ENCODE assay signal across 12 mouse cellular contexts in genomic region chr6:127988944-127989494, GRCm38 (mm10).
DNase-seq lines count a peak whose midpoint lies in the region; ATAC-seq and TF ChIP-seq lines count a peak whose summit lies in the region.
"Had no signal": no experiment of that assay in that cellular context is flagged by ENCODE, and none has a peak within 500 bp of the region (broad histone marks: within the 10 kb centered on the region; RNA-seq: fewer than 3 reads in every experiment).

No protein-coding gene starts in this region.

- no peak for TF ChIP-seq POLR2A in kidney, adult 2 months (IDR thresholded peaks at IDR 0.05; ENCODE audit: low read depth, low read length)

- H3K4me2 ChIP-seq in kidney, embryonic 15.5 days, result no peak overlapping the region
- H3K4me2 ChIP-seq in hindbrain, postnatal 0 days (ENCODE audit: low read depth, low read length), result no peak overlapping the region
- H3K4me2 ChIP-seq: forebrain, embryonic 12.5 days; liver, embryonic 13.5 days had no signal

- no peak overlapping the region for H3K4me3 ChIP-seq in kidney, embryonic 15.5 days (replicated peaks)
- H3K4me3 ChIP-seq in kidney, adult 2 months (ENCODE audit: insufficient read depth, low read depth, low read length), result no peak overlapping the region
- no peak overlapping the region for H3K4me3 ChIP-seq in hindbrain, postnatal 0 days (ENCODE audit: low read length)
- H3K4me3 ChIP-seq: forebrain, embryonic 12.5 days; liver, embryonic 13.5 days had no signal

- WGBS in kidney, embryonic 15.5 days, result 88% methylated on average over 12 of the region's 12 CpGs
- 89% methylated on average over 12 of the region's 12 CpGs for WGBS in kidney, adult 2 months
- WGBS in hindbrain, postnatal 0 days, result 52% methylated on average over 12 of the region's 12 CpGs

- H3K4me1 ChIP-seq in kidney, embryonic 15.5 days, result peaks cover 32% of the 10 kb centered on the region
- no peaks in the 10 kb centered on the region; the same call in 1 of the 2 replicates for H3K4me1 ChIP-seq in kidney, adult 2 months (ENCODE audit: control insufficient read depth, insufficient read depth, low read length)
- H3K4me1 ChIP-seq in hindbrain, postnatal 0 days (ENCODE audit: insufficient read depth, low read length), result peaks cover 29% of the 10 kb centered on the region
- H3K4me1 ChIP-seq: liver, embryonic 13.5 days had no signal

- peak; percentile 11; the same call in 1 of the 2 replicates for ATAC-seq in frontal cortex, adult (ENCODE audit: low TSS enrichment)
- ATAC-seq in kidney, embryonic 15.5 days (replicated peaks; ENCODE audit: low FRiP score), result no peak
- ATAC-seq in hindbrain, postnatal 0 days, result 0 out of 2 replicates have a peak, but pooled peaks have one; percentile 3

- no peak overlapping the region for H3K9ac ChIP-seq in kidney, embryonic 15.5 days
- H3K9ac ChIP-seq in hindbrain, postnatal 0 days (replicated peaks; ENCODE audit: low read length), result no peak overlapping the region
- H3K9ac ChIP-seq: forebrain, embryonic 12.5 days; liver, embryonic 13.5 days had no signal

- no peaks in the 10 kb centered on the region for H3K9me3 ChIP-seq in kidney, embryonic 15.5 days (replicated peaks)
- no peaks in the 10 kb centered on the region for H3K9me3 ChIP-seq in hindbrain, postnatal 0 days (ENCODE audit: low read length)
- H3K9me3 ChIP-seq: forebrain, embryonic 12.5 days; liver, embryonic 13.5 days had no signal

- H3K27me3 ChIP-seq in kidney, embryonic 15.5 days, result no peaks in the 10 kb centered on the region
- no peaks in the 10 kb centered on the region for H3K27me3 ChIP-seq in kidney, adult 2 months (replicated peaks; ENCODE audit: control insufficient read depth, insufficient read depth, low read length)
- H3K27me3 ChIP-seq in hindbrain, postnatal 0 days (ENCODE audit: insufficient read depth, low read length), result no peaks in the 10 kb centered on the region
- H3K27me3 ChIP-seq: forebrain, embryonic 12.5 days had no signal

- 0 out of 2 replicates have a peak overlapping the region, but pooled peaks have one; percentile 10 for H3K27ac ChIP-seq in kidney, embryonic 15.5 days
- H3K27ac ChIP-seq in kidney, adult 2 months (ENCODE audit: insufficient read depth, low read depth, low read length), result no peak overlapping the region
- peak overlapping the region; percentile 73 for H3K27ac ChIP-seq in hindbrain, postnatal 0 days
- H3K27ac ChIP-seq: forebrain, embryonic 12.5 days; liver, embryonic 13.5 days had no signal

- no peak for DNase-seq in frontal cortex, postnatal 10 days (ENCODE audit: low spot score in 2 of 2)
- DNase-seq in kidney, adult 2 months, result no peak
- peak; percentile 63 for DNase-seq in brain, adult 2 months (ENCODE audit: low read depth, low spot score)
- DNase-seq in hindbrain, postnatal 0 days (ENCODE audit: low spot score), result no peak
- no peak for DNase-seq in T-cell, adult 2 months (ENCODE audit: low spot score)
- DNase-seq in kidney, adult 8-10 months, result no peak
- DNase-seq: liver, embryonic 13.5 days; spleen, adult 18-20 months; thymus, postnatal 25 days had no signal

- H3K36me3 ChIP-seq in kidney, embryonic 15.5 days, result peaks cover 11% of the 10 kb centered on the region
- no peaks in the 10 kb centered on the region for H3K36me3 ChIP-seq in kidney, adult 2 months (ENCODE audit: control insufficient read depth, insufficient read depth, low read length)
- no peaks in the 10 kb centered on the region for H3K36me3 ChIP-seq in hindbrain, postnatal 0 days (ENCODE audit: insufficient read depth, low read length)
- H3K36me3 ChIP-seq: forebrain, embryonic 12.5 days; liver, embryonic 13.5 days had no signal

- no peak for TF ChIP-seq CTCF in kidney, adult 2 months (conservative IDR thresholded peaks at IDR 0.05; ENCODE audit: insufficient read depth, insufficient read length, low read depth, low read length)
- no peak for TF ChIP-seq CTCF in hindbrain, postnatal 0 days (IDR thresholded peaks at IDR 0.05; ENCODE audit: low read depth)
